Mouse (Mus musculus) stomach, embryonic 14.5 days (tissue): ENCODE measurements around the gene Mapk8ip2. TPM values are rescaled to one million over a fixed set of nuclear protein-coding genes. Genes with fewer than 3 reads are reported as not detected.

Experiments used
- ATAC-seq: fragments of 200-750 bp; cut with Nextera tagmentation; 2 replicates; pipeline ENCODE4 v1.8.0; 2017; ENCODE audit warnings: low read depth, moderate TSS enrichment; ENCODE audit not compliant: insufficient number of reproducible peaks, insufficient read depth, low FRiP score
- H3K27ac ChIP-seq: fragments of 300-500 bp; sonication (generic); 2 replicates; pipeline ENCODE4 v1.5.1; 2014; ENCODE audit warnings: mild to moderate bottlenecking, low read length, moderate library complexity, mixed read lengths
- H3K27me3 ChIP-seq: fragments of 300-500 bp; sonication (generic); 2 replicates; pipeline ENCODE4 v1.6.1; 2014; ENCODE audit warnings: low read length, control low read depth, mixed read lengths; ENCODE audit not compliant: control insufficient read depth, insufficient read depth
- H3K36me3 ChIP-seq: fragments of 300-500 bp; sonication (generic); 2 replicates; pipeline ENCODE4 v1.6.1; 2014; ENCODE audit warnings: mild to moderate bottlenecking, control low read depth, low read length, moderate library complexity, mixed read lengths; ENCODE audit not compliant: control insufficient read depth, insufficient read depth
- H3K4me1 ChIP-seq: fragments of 300-500 bp; sonication (generic); 2 replicates; pipeline ENCODE4 v1.6.1; 2014; ENCODE audit warnings: low read length, control low read depth, mixed read lengths; ENCODE audit not compliant: control insufficient read depth, insufficient read depth
- H3K4me2 ChIP-seq: fragments of 300-500 bp; sonication (generic); replicated peaks from 2 replicates; pipeline ENCODE4 v1.6.1; 2014; ENCODE audit warnings: low read depth, low read length, control low read depth
- H3K4me3 ChIP-seq: fragments of 300-500 bp; sonication (generic); 2 replicates; pipeline ENCODE4 v1.5.1; 2014; ENCODE audit warnings: low read depth, low read length, control low read depth
- H3K9ac ChIP-seq: fragments of 300-500 bp; sonication (generic); replicated peaks from 2 replicates; pipeline ENCODE4 v1.6.1; 2014; ENCODE audit warnings: low read depth, mild to moderate bottlenecking, control low read depth, low read length, moderate library complexity, mixed read lengths
- H3K9me3 ChIP-seq: fragments of 300-500 bp; sonication (generic); 2 replicates; pipeline ENCODE4 v1.6.1; 2016; ENCODE audit warnings: low read depth, low read length, control low read depth; ENCODE audit not compliant: control insufficient read depth
- WGBS: fragments of 180-500 bp; shearing (Covaris S2); extraction: QIAGEN DNeasy Blood & Tissue Kit; methylation state at CpG from one replicate; pipeline ENCODE4 v1.1.7; 2014; 5-methylcytosine and 5-hydroxymethylcytosine counted together
- polyA plus RNA-seq: library from polyadenylated mRNA; unstranded; fragments of >200 nt; fragmentation: Nextera tagmentation; extraction: Ambion mirVana; gene quantifications from 2 replicates; pipeline ENCODE4 v1.2.1, GENCODE M21; 2014

Mapk8ip2 gene
- polyA plus RNA-seq, 1 experiment from 2014 or later = 4.0 TPM

- Histone ChIP-seq H3K27me3 (no peaks in the 10 kb centered on the region), H3K9ac (no peak overlapping the region), H3K4me2 (no peak overlapping the region), H3K4me1 (no peaks in the 10 kb centered on the region), H3K4me3 (no peak overlapping the region), H3K27ac (no peak overlapping the region), H3K9me3 (no peaks in the 10 kb centered on the region), H3K36me3 (no peaks in the 10 kb centered on the region)
- 78% methylated on average over 7 of the region's 7 CpGs for WGBS
- no peak for ATAC-seq
Observed at GRCm38 (mm10) chr15:89459821-89460220, 6.1 kb downstream of the Mapk8ip2 start.

- no peak overlapping the region for H3K4me3 ChIP-seq
- no peak for ATAC-seq
- H3K36me3 ChIP-seq = no peaks in the 10 kb centered on the region
- no peak overlapping the region for H3K4me2 ChIP-seq
- H3K4me1 ChIP-seq = no peaks in the 10 kb centered on the region
- no peak overlapping the region for H3K9ac ChIP-seq
- H3K27ac ChIP-seq = no peak overlapping the region
- no peaks in the 10 kb centered on the region for H3K27me3 ChIP-seq
- 66% methylated on average over 10 of the region's 10 CpGs for WGBS
- H3K9me3 ChIP-seq = no peaks in the 10 kb centered on the region
Observed at GRCm38 (mm10) chr15:89460298-89460697, 6.6 kb downstream of the Mapk8ip2 start.

- Histone ChIP-seq H3K9ac (no peak overlapping the region), H3K27ac (no peak overlapping the region), H3K4me2 (no peak overlapping the region), H3K4me3 (no peak overlapping the region), H3K4me1 (no peaks in the 10 kb centered on the region), H3K27me3 (no peaks in the 10 kb centered on the region), H3K9me3 (no peaks in the 10 kb centered on the region), H3K36me3 (no peaks in the 10 kb centered on the region)
- ATAC-seq = no peak
- WGBS = 74% methylated on average over 15 of the region's 15 CpGs
Observed at GRCm38 (mm10) chr15:89461321-89461720, 7.6 kb downstream of the Mapk8ip2 start.

GRCm38 (mm10) chr15:89462176-89462575, 8.5 kb downstream of the Mapk8ip2 start:
- H3K4me1 ChIP-seq = no peaks in the 10 kb centered on the region
- no peak overlapping the region for H3K27ac ChIP-seq
- H3K27me3 ChIP-seq = no peaks in the 10 kb centered on the region
- H3K9ac ChIP-seq = no peak overlapping the region
- 70% methylated on average over 7 of the region's 7 CpGs for WGBS
- no peak for ATAC-seq
- no peaks in the 10 kb centered on the region for H3K36me3 ChIP-seq
- H3K9me3 ChIP-seq = no peaks in the 10 kb centered on the region
- H3K4me2 ChIP-seq = no peak overlapping the region
- H3K4me3 ChIP-seq = no peak overlapping the region

GRCm38 (mm10) chr15:89463334-89464235, 9.9 kb downstream of the Mapk8ip2 start:
- H3K4me3 ChIP-seq = no peak overlapping the region
- no peaks in the 10 kb centered on the region for H3K4me1 ChIP-seq
- no peak overlapping the region for H3K4me2 ChIP-seq
- H3K27ac ChIP-seq = no peak overlapping the region
- H3K27me3 ChIP-seq = no peaks in the 10 kb centered on the region
- ATAC-seq = no peak
- no peak overlapping the region for H3K9ac ChIP-seq
- WGBS = 47% methylated on average over 5 of the region's 5 CpGs
- no peaks in the 10 kb centered on the region for H3K36me3 ChIP-seq
- no peaks in the 10 kb centered on the region for H3K9me3 ChIP-seq

GRCm38 (mm10) chr15:89465052-89465451, 11.3 kb downstream of the Mapk8ip2 start:
- H3K36me3 ChIP-seq = no peaks in the 10 kb centered on the region
- H3K4me1 ChIP-seq = no peaks in the 10 kb centered on the region
- H3K4me3 ChIP-seq = no peak overlapping the region
- no peaks in the 10 kb centered on the region for H3K27me3 ChIP-seq
- WGBS = 7% methylated on average over 1 of the region's 1 CpGs
- H3K9ac ChIP-seq = no peak overlapping the region
- H3K4me2 ChIP-seq = no peak overlapping the region
- H3K9me3 ChIP-seq = no peaks in the 10 kb centered on the region
- ATAC-seq = no peak
- no peak overlapping the region for H3K27ac ChIP-seq

GRCm38 (mm10) chr15:89468577-89468976, 14.9 kb downstream of the Mapk8ip2 start:
- WGBS = 33% methylated on average over 2 of the region's 2 CpGs
- no peak for ATAC-seq
- Histone ChIP-seq H3K36me3 (no peaks in the 10 kb centered on the region), H3K9ac (no peak overlapping the region), H3K4me1 (no peaks in the 10 kb centered on the region), H3K27ac (no peak overlapping the region), H3K4me3 (no peak overlapping the region), H3K27me3 (no peaks in the 10 kb centered on the region), H3K4me2 (no peak overlapping the region), H3K9me3 (no peaks in the 10 kb centered on the region)

GRCm38 (mm10) chr15:89471476-89471875, 17.8 kb downstream of the Mapk8ip2 start:
- H3K4me2 ChIP-seq = no peak overlapping the region
- no peak overlapping the region for H3K4me3 ChIP-seq
- no peaks in the 10 kb centered on the region for H3K36me3 ChIP-seq
- peaks cover 4% of the 10 kb centered on the region for H3K4me1 ChIP-seq
- H3K27ac ChIP-seq = no peak overlapping the region
- WGBS = 87% methylated on average over 4 of the region's 4 CpGs
- ATAC-seq = no peak
- no peaks in the 10 kb centered on the region for H3K9me3 ChIP-seq
- no peaks in the 10 kb centered on the region for H3K27me3 ChIP-seq
- H3K9ac ChIP-seq = no peak overlapping the region

DNA sequence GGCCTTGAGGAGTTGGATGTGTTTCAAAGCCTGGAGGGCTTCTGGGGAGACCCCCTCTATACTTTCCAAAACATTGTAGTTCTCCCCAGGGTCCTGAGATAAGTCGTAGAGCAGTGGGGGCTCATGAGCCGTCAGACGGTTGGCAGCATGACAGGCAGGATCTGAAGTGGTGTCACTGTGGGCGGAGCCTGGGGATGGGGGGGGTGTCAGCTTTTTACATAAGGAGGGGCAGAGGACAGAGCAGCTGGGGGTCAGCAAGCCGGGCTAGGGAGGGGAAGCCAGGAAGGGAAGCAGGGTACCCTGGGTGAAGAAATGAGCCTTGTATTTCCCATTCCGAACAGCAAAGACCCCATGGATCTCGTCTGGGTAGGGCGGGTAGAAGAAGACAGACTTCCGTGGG, 19.7 kb downstream of the Mapk8ip2 start:
- Histone ChIP-seq H3K4me1 (peaks cover 4% of the 10 kb centered on the region), H3K4me2 (no peak overlapping the region), H3K9me3 (no peaks in the 10 kb centered on the region), H3K9ac (no peak overlapping the region), H3K36me3 (no peaks in the 10 kb centered on the region), H3K4me3 (no peak overlapping the region), H3K27ac (no peak overlapping the region), H3K27me3 (no peaks in the 10 kb centered on the region)
- WGBS = 85% methylated on average over 9 of the region's 9 CpGs
- no peak for ATAC-seq
